Mouse (Mus musculus): ENCODE measurements around the gene Tcte3. TPM values are rescaled to one million over a fixed set of nuclear protein-coding genes. Genes with fewer than 3 reads are reported as not detected.
"Not testable (repeated sequence)": the region's sequence is repeated elsewhere in the genome, so short reads cannot be mapped to it uniquely, and the experiment has no call there.

The Tcte3 gene
- polyA plus RNA-seq, 1 experiment from 2014 or later: 0.97 TPM

GRCm38 (mm10) chr17:15023878-15024492 is 17.3 kb downstream of the Tcte3 start:
- H3K9me3 ChIP-seq (replicated peaks; ENCODE audit: control insufficient read depth, low read length); H3K9ac ChIP-seq (ENCODE audit: low read depth, low read length); H3K4me2 ChIP-seq; H3K4me3 ChIP-seq (ENCODE audit: low read depth, low read length); H3K27me3 ChIP-seq (ENCODE audit: control insufficient read depth, insufficient read depth, low read length); H3K27ac ChIP-seq (ENCODE audit: low read depth, low read length); H3K36me3 ChIP-seq (ENCODE audit: control insufficient read depth, insufficient read depth, low read length); H3K4me1 ChIP-seq (ENCODE audit: control insufficient read depth, insufficient read depth, low read length): not testable (repeated sequence)
- no CpG with 5 or more reads among the region's 97 CpGs for WGBS (ENCODE audit: insufficient replicate concordance)
- peak; percentile 83 for ATAC-seq (replicated peaks; ENCODE audit: insufficient number of reproducible peaks, low FRiP score, low TSS enrichment)

GRCm38 (mm10) chr17:15021503-15022220 is 19.6 kb downstream of the Tcte3 start:
- WGBS (ENCODE audit: insufficient replicate concordance): 96% methylated on average over 3 of the region's 3 CpGs
- H3K27me3 ChIP-seq (ENCODE audit: control insufficient read depth, insufficient read depth, low read length); H3K27ac ChIP-seq (ENCODE audit: low read depth, low read length); H3K36me3 ChIP-seq (ENCODE audit: control insufficient read depth, insufficient read depth, low read length); H3K4me3 ChIP-seq (ENCODE audit: low read depth, low read length); H3K9ac ChIP-seq (ENCODE audit: low read depth, low read length); H3K9me3 ChIP-seq (replicated peaks; ENCODE audit: control insufficient read depth, low read length); ATAC-seq (replicated peaks; ENCODE audit: insufficient number of reproducible peaks, low FRiP score, low TSS enrichment); H3K4me1 ChIP-seq (ENCODE audit: control insufficient read depth, insufficient read depth, low read length); H3K4me2 ChIP-seq: not testable (repeated sequence)

GRCm38 (mm10) chr17:15009706-15010413 is 31.4 kb downstream of the Tcte3 start, which contains the start of gene Gm3435:
Gene Gm3435 (plus strand): TSS chr17:15010176.
- not testable (repeated sequence) for H3K27ac ChIP-seq (ENCODE audit: low read depth, low read length); H3K27me3 ChIP-seq (ENCODE audit: control insufficient read depth, insufficient read depth, low read length); H3K4me1 ChIP-seq (ENCODE audit: control insufficient read depth, insufficient read depth, low read length); H3K9me3 ChIP-seq (replicated peaks; ENCODE audit: control insufficient read depth, low read length); H3K9ac ChIP-seq (ENCODE audit: low read depth, low read length); H3K4me3 ChIP-seq (ENCODE audit: low read depth, low read length); H3K36me3 ChIP-seq (ENCODE audit: control insufficient read depth, insufficient read depth, low read length); H3K4me2 ChIP-seq
- WGBS (ENCODE audit: insufficient replicate concordance): no CpG with 5 or more reads among the region's 60 CpGs
- peak; percentile 96 for ATAC-seq (replicated peaks; ENCODE audit: insufficient number of reproducible peaks, low FRiP score, low TSS enrichment)

GRCm38 (mm10) chr17:15009088-15009487 is 32.2 kb downstream of the Tcte3 start:
- not testable (repeated sequence) for H3K4me3 ChIP-seq (ENCODE audit: low read depth, low read length); H3K4me1 ChIP-seq (ENCODE audit: control insufficient read depth, insufficient read depth, low read length); H3K4me2 ChIP-seq; H3K36me3 ChIP-seq (ENCODE audit: control insufficient read depth, insufficient read depth, low read length); H3K27ac ChIP-seq (ENCODE audit: low read depth, low read length); H3K27me3 ChIP-seq (ENCODE audit: control insufficient read depth, insufficient read depth, low read length); H3K9me3 ChIP-seq (replicated peaks; ENCODE audit: control insufficient read depth, low read length); H3K9ac ChIP-seq (ENCODE audit: low read depth, low read length)
- no CpG with 5 or more reads among the region's 3 CpGs for WGBS (ENCODE audit: insufficient replicate concordance)
- ATAC-seq (replicated peaks; ENCODE audit: insufficient number of reproducible peaks, low FRiP score, low TSS enrichment): 0 out of 2 replicates have a peak, but pooled peaks have one; percentile 34

- no CpG with 5 or more reads among the region's 4 CpGs for WGBS (ENCODE audit: insufficient replicate concordance)
- not testable (repeated sequence) for H3K27ac ChIP-seq (ENCODE audit: low read depth, low read length); ATAC-seq (replicated peaks; ENCODE audit: insufficient number of reproducible peaks, low FRiP score, low TSS enrichment); H3K36me3 ChIP-seq (ENCODE audit: control insufficient read depth, insufficient read depth, low read length); H3K4me1 ChIP-seq (ENCODE audit: control insufficient read depth, insufficient read depth, low read length); H3K4me3 ChIP-seq (ENCODE audit: low read depth, low read length); H3K27me3 ChIP-seq (ENCODE audit: control insufficient read depth, insufficient read depth, low read length); H3K9ac ChIP-seq (ENCODE audit: low read depth, low read length); H3K4me2 ChIP-seq; H3K9me3 ChIP-seq (replicated peaks; ENCODE audit: control insufficient read depth, low read length)
Measured at GRCm38 (mm10) chr17:15000047-15000446, 41.2 kb downstream of the Tcte3 start.

- not testable (repeated sequence) for H3K4me1 ChIP-seq (ENCODE audit: control insufficient read depth, insufficient read depth, low read length)
- WGBS (ENCODE audit: insufficient replicate concordance): no CpG with 5 or more reads among the region's 5 CpGs
Measured at GRCm38 (mm10) chr17:14994140-14994539, 47.1 kb downstream of the Tcte3 start.

GRCm38 (mm10) chr17:14993139-14993832 is 48.0 kb downstream of the Tcte3 start:
- not testable (repeated sequence) for H3K9ac ChIP-seq (ENCODE audit: low read depth, low read length); H3K4me3 ChIP-seq (ENCODE audit: low read depth, low read length); H3K36me3 ChIP-seq (ENCODE audit: control insufficient read depth, insufficient read depth, low read length); H3K27me3 ChIP-seq (ENCODE audit: control insufficient read depth, insufficient read depth, low read length); H3K27ac ChIP-seq (ENCODE audit: low read depth, low read length); H3K4me2 ChIP-seq; H3K9me3 ChIP-seq (replicated peaks; ENCODE audit: control insufficient read depth, low read length); H3K4me1 ChIP-seq (ENCODE audit: control insufficient read depth, insufficient read depth, low read length)
- no CpG with 5 or more reads among the region's 47 CpGs for WGBS (ENCODE audit: insufficient replicate concordance)
- peak; percentile 78 for ATAC-seq (replicated peaks; ENCODE audit: insufficient number of reproducible peaks, low FRiP score, low TSS enrichment)

More at GRCm38 (mm10) chr17:14994140-14994539, 47.1 kb downstream of the Tcte3 start:
- not testable (repeated sequence) for H3K36me3 ChIP-seq (ENCODE audit: control insufficient read depth, insufficient read depth, low read length); H3K4me2 ChIP-seq; H3K27me3 ChIP-seq (ENCODE audit: control insufficient read depth, insufficient read depth, low read length); H3K4me3 ChIP-seq (ENCODE audit: low read depth, low read length); H3K9ac ChIP-seq (ENCODE audit: low read depth, low read length); H3K27ac ChIP-seq (ENCODE audit: low read depth, low read length); H3K9me3 ChIP-seq (replicated peaks; ENCODE audit: control insufficient read depth, low read length); ATAC-seq (replicated peaks; ENCODE audit: insufficient number of reproducible peaks, low FRiP score, low TSS enrichment)

- H3K9me3 ChIP-seq (replicated peaks; ENCODE audit: control insufficient read depth, low read length); H3K4me1 ChIP-seq (ENCODE audit: control insufficient read depth, insufficient read depth, low read length); H3K4me2 ChIP-seq; H3K27ac ChIP-seq (ENCODE audit: low read depth, low read length); H3K9ac ChIP-seq (ENCODE audit: low read depth, low read length); H3K4me3 ChIP-seq (ENCODE audit: low read depth, low read length); H3K27me3 ChIP-seq (ENCODE audit: control insufficient read depth, insufficient read depth, low read length); H3K36me3 ChIP-seq (ENCODE audit: control insufficient read depth, insufficient read depth, low read length): not testable (repeated sequence)
- ATAC-seq (replicated peaks; ENCODE audit: insufficient number of reproducible peaks, low FRiP score, low TSS enrichment): peak; percentile 84
- WGBS (ENCODE audit: insufficient replicate concordance): no CpG with 5 or more reads among the region's 98 CpGs
Measured at GRCm38 (mm10) chr17:14992522-14993138, 48.7 kb downstream of the Tcte3 start.

All from heart, embryonic 11.5 days (tissue).